Mouse (Mus musculus) common myeloid progenitor, adult 5-6 weeks (primary cell): Measurements from ENCODE around the gene Celf3. TPM values are rescaled to one million over a fixed set of nuclear protein-coding genes. Genes with fewer than 3 reads are reported as not detected.

Experiments used
- ATAC-seq: replicated peaks from 2 replicates; pipeline ENCODE4 v1.8.0; 2016; ENCODE audit warnings: low read depth, mild to moderate bottlenecking, moderate TSS enrichment, inconsistent platforms; ENCODE audit not compliant: poor library complexity, severe bottlenecking
- total RNA-seq: library from RNA; stranded (forward); fragments of 200-1000, 187-1606 nt; gene quantifications from 2 replicates; pipeline ENCODE4 v1.2.3, GENCODE M21; 2017

Celf3 gene
- total RNA-seq, result not detected in 2 replicates

- peak; percentile 55 for ATAC-seq
Observed at GRCm38 (mm10) chr3:94477981-94478422, at the start of gene Celf3. Celf3 (plus strand) TSS chr3:94478295.

- ATAC-seq, result peak; percentile 50; the same call in 1 of the 2 replicates
Observed at GRCm38 (mm10) chr3:94430980-94431379, 47.1 kb upstream of the Celf3 start.

- ATAC-seq, result no peak
Observed at GRCm38 (mm10) chr3:94434305-94434704, 43.8 kb upstream of the Celf3 start.

- ATAC-seq, result no peak
Observed at GRCm38 (mm10) chr3:94436420-94436819, 41.7 kb upstream of the Celf3 start.

- ATAC-seq, result peak; percentile 52
Observed at GRCm38 (mm10) chr3:94441182-94441581, 36.9 kb upstream of the Celf3 start.

GRCm38 (mm10) chr3:94442951-94443596, 35.0 kb upstream of the Celf3 start, which contains the start of gene Mrpl9:
Mrpl9 (plus strand) TSS chr3:94443318.
- ATAC-seq, result peak; percentile 96

GRCm38 (mm10) chr3:94443597-94443964, 34.5 kb upstream of the Celf3 start, which contains the start of gene Oaz3:
Oaz3 (minus strand) TSS chr3:94443915.
- ATAC-seq, result no peak

GRCm38 (mm10) chr3:94449377-94449776, 28.7 kb upstream of the Celf3 start:
- ATAC-seq, result no peak

- peak; percentile 99 for ATAC-seq
Observed at GRCm38 (mm10) chr3:94456529-94457000, 21.5 kb upstream of the Celf3 start.

- no peak for ATAC-seq
Observed at GRCm38 (mm10) chr3:94457055-94457454, 21.0 kb upstream of the Celf3 start.

GRCm38 (mm10) chr3:94459834-94460233, 18.3 kb upstream of the Celf3 start:
- ATAC-seq, result no peak

GRCm38 (mm10) chr3:94463926-94464578, 14.0 kb upstream of the Celf3 start:
- ATAC-seq, result no peak

- no peak for ATAC-seq
Observed at GRCm38 (mm10) chr3:94465632-94466430, 12.3 kb upstream of the Celf3 start.

- ATAC-seq, result no peak
Observed at GRCm38 (mm10) chr3:94468931-94469330, 9.2 kb upstream of the Celf3 start.

GRCm38 (mm10) chr3:94472447-94473114, 5.5 kb upstream of the Celf3 start:
- 0 out of 2 replicates have a peak, but pooled peaks have one; percentile 15 for ATAC-seq

GRCm38 (mm10) chr3:94473115-94473505, 5.0 kb upstream of the Celf3 start:
- ATAC-seq, result no peak

GRCm38 (mm10) chr3:94473567-94474232, 4.4 kb upstream of the Celf3 start:
- no peak for ATAC-seq

- no peak for ATAC-seq
Observed at GRCm38 (mm10) chr3:94476301-94477035, 1.6 kb upstream of the Celf3 start.

GRCm38 (mm10) chr3:94477444-94477843, 651 bp upstream of the Celf3 start:
- ATAC-seq, result no peak
